Mouse (Mus musculus) C2C12 (cell line): Measurements from ENCODE around the gene Sephs1. TPM values are rescaled to one million over a fixed set of nuclear protein-coding genes. Genes with fewer than 3 reads are reported as not detected.

Experiments used
- H3K27me3 ChIP-seq: one replicate; pipeline ENCODE4 v1.6.1; 2011; ENCODE audit not compliant: control insufficient read depth, insufficient read depth, insufficient read length
- H3K36me3 ChIP-seq: one replicate; pipeline ENCODE4 v1.6.1; 2011; ENCODE audit not compliant: control insufficient read depth, insufficient read depth
- H3K4me3 ChIP-seq: one replicate; pipeline ENCODE4 v1.5.1; 2011; ENCODE audit warnings: mild to moderate bottlenecking, control low read depth; ENCODE audit not compliant: poor library complexity, insufficient read depth, severe bottlenecking
- H3K79me2 ChIP-seq: one replicate; pipeline ENCODE4 v1.6.1; 2011; ENCODE audit not compliant: control insufficient read depth, insufficient read depth
- H3K79me3 ChIP-seq: one replicate; pipeline ENCODE4 v1.6.1; 2011; ENCODE audit warnings: low read depth, control low read depth
- H3ac ChIP-seq: one replicate; pipeline ENCODE3; 2011; ENCODE audit warnings: low read depth; ENCODE audit not compliant: control insufficient read depth, insufficient read length
- CEBPB ChIP-seq: IDR thresholded peaks from one replicate; pipeline ENCODE4 v1.6.1; 2011; ENCODE audit warnings: low read depth, mild to moderate bottlenecking, control low read depth, moderate library complexity
- CTCF ChIP-seq: IDR thresholded peaks from one replicate; pipeline ENCODE4 v1.5.1; 2011; ENCODE audit not compliant: control insufficient read depth, insufficient read depth, insufficient read length
- FOSL1 ChIP-seq: IDR thresholded peaks from one replicate; pipeline ENCODE4 v1.8.0; 2011; ENCODE audit warnings: mild to moderate bottlenecking, low read length; ENCODE audit not compliant: poor library complexity, insufficient read depth, severe bottlenecking
- MAX ChIP-seq: IDR thresholded peaks from one replicate; pipeline ENCODE4 v1.6.1; 2011; ENCODE audit warnings: mild to moderate bottlenecking, control low read depth
- MYOD1 ChIP-seq: IDR thresholded peaks from one replicate; pipeline ENCODE4 v1.6.1; 2011; ENCODE audit warnings: low read depth; ENCODE audit not compliant: control insufficient read depth, insufficient read length
- MYOG ChIP-seq: IDR thresholded peaks from one replicate; pipeline ENCODE4 v1.6.1; 2011; ENCODE audit not compliant: control insufficient read depth, insufficient read length; ENCODE audit errors: extremely low read depth
- USF1 ChIP-seq: IDR thresholded peaks from one replicate; pipeline ENCODE4 v1.6.1; 2011; ENCODE audit warnings: low read depth, mild to moderate bottlenecking, control low read depth, moderate library complexity
- polyA plus RNA-seq: library from polyadenylated mRNA; unstranded; fragments of >200 nt; fragmentation: generic; extraction: Trizol; gene quantifications from one replicate; pipeline ENCODE4 v1.2.1, GENCODE M21; 2012; ENCODE audit warnings: missing spikeins

The Sephs1 gene
- polyA plus RNA-seq, 1 experiment: 27.4 TPM

DNA sequence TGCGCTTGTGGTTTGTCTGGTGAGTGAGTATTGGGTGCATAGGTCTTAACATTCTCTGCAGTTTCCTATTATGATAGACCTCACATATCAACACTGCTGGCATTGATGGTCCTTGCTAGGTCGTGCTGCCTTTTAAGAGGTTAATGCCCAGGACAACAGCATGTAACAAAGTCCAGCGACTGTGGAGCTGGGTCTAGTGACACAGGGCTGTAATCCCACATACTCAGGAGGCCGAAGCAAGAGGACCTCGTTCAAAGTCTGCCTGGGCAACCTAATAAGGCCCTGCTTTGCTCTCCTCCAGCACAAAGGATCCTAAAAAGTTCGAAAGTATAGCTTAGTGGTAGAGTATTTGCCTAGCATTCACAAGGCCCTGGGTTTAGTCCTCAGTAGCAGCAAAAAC lies 28.5 kb downstream of the Sephs1 start:
- Histone ChIP-seq H3K36me3 (peaks cover 42% of the 10 kb centered on the region), H3K4me3 (no peak overlapping the region), H3K79me2 (no peaks in the 10 kb centered on the region), H3ac (no peak overlapping the region), H3K27me3 (no peaks in the 10 kb centered on the region), H3K79me3 (no peaks in the 10 kb centered on the region)
- TF ChIP-seq MYOD1 (no peak), FOSL1 (no peak), CEBPB (no peak), CTCF (no peak), MAX (no peak), MYOG (no peak), USF1 (no peak)

DNA sequence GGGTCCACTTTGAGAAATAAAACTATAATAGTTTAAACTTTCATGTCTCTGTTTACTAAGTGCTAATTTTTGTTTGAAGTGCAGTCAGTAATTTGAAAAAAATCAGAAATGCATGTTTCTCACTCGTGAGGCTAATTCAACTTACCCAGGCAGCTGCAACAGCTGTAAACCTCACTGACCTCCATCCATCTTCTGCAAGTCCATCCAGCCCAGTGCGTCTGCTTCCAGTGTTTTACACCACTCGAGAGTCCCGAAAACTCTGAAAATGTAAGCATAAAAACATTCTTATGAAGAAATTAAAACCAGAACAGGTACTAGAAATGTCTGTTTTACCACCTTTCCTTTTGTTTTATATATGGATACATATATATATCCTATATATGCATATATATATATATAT lies 29.2 kb downstream of the Sephs1 start:
- H3K4me3 ChIP-seq: no peak overlapping the region
- TF ChIP-seq MYOD1 (no peak), MYOG (no peak), USF1 (no peak), CTCF (no peak)
- peaks cover 36% of the 10 kb centered on the region for H3K36me3 ChIP-seq
- H3K79me2 ChIP-seq: no peaks in the 10 kb centered on the region
- H3K27me3 ChIP-seq: no peaks in the 10 kb centered on the region
- H3ac ChIP-seq: no peak overlapping the region
- no peaks in the 10 kb centered on the region for H3K79me3 ChIP-seq

DNA sequence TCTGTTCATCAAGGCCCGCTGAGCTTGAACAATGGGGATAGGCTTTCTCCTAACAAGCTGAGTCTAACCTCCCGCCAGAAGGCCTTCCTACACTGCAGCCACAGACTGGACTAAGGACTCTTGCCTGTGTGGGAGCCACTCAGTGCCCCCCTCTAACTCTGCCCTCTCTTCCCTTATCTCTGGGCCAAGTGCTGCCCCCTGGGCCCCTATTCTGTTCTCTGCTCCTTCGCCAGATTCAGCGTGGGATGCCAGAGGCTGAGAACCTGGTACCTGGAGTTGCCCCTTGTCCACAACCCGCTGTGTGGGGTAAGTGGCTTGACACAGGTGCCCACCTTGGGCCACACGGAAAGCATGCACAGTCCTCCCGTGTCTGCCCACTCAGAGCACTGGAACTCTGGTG lies 32.6 kb downstream of the Sephs1 start:
- Histone ChIP-seq H3K79me3 (no peaks in the 10 kb centered on the region), H3K4me3 (no peak overlapping the region), H3K27me3 (no peaks in the 10 kb centered on the region), H3ac (no peak overlapping the region), H3K36me3 (peaks cover 1% of the 10 kb centered on the region), H3K79me2 (no peaks in the 10 kb centered on the region)
- TF ChIP-seq CTCF: no peak
- TF ChIP-seq MAX: no peak
- no peak for TF ChIP-seq CEBPB
- no peak for TF ChIP-seq USF1
- TF ChIP-seq MYOG: no peak
- TF ChIP-seq MYOD1: no peak

DNA sequence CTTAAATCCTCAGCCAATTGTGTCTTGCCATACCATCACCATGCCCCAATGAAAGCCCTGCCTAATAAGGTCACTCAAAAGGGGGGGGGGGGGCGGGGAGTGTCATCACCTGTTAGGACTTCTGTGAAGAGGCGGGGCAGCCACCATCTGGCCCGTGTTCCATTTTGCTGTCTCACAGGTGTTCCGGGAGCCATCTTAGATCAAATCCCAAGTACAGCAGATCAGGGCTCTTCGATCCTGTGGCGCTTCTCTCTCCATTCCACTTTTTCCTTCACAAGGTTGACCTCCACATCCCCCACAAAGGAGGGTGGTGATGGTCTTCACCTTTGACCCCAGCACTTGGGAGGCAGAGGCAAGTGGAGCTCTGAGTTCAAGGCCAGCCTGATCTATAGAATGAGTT lies 34.7 kb downstream of the Sephs1 start:
- H3K79me3 ChIP-seq: no peaks in the 10 kb centered on the region
- no peaks in the 10 kb centered on the region for H3K79me2 ChIP-seq
- TF ChIP-seq MYOD1 (no peak), USF1 (no peak), CEBPB (no peak), MYOG (no peak), FOSL1 (no peak), MAX (no peak), CTCF (no peak)
- no peak overlapping the region for H3K4me3 ChIP-seq
- no peaks in the 10 kb centered on the region for H3K36me3 ChIP-seq
- no peak overlapping the region for H3ac ChIP-seq
- H3K27me3 ChIP-seq: no peaks in the 10 kb centered on the region

DNA sequence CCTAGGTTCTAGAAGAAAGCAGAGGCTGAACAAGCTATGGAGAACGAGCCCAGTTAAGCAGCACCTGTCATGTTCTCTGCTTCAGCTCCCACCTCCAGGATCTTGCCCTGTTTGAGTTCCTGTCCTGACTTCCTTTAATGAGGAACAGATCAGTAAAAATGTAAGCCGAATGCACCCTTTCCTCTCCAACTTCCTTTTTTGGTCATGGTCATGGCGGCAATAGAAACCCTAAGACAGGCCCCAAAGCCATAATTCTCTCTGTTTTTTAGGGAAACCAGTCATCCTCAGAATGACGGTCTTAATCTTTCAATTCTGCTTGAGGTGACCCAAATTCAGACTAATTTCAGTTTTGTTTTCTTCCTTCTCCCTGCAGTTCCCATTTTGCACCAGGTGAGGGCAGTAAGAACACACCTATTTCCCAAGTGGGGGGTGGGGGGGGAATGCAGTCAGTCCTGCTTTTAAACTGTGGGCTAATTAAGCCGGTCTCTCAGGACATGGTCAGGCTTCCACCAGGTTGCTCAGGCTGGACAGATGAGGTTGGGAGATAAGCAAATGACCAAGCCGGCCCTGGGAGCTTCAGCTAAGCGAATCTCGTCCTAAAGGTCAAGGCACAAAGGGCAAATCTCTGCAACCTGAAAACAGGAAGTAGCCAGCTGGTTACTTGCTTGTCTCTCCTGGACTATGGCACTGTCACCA lies 36.1 kb downstream of the Sephs1 start:
- Histone ChIP-seq H3K79me2 (no peaks in the 10 kb centered on the region), H3ac (no peak overlapping the region), H3K36me3 (no peaks in the 10 kb centered on the region), H3K79me3 (no peaks in the 10 kb centered on the region), H3K27me3 (no peaks in the 10 kb centered on the region), H3K4me3 (no peak overlapping the region)
- TF ChIP-seq USF1: no peak
- no peak for TF ChIP-seq FOSL1
- no peak for TF ChIP-seq MYOG
- peak; percentile 41 for TF ChIP-seq CTCF
